Mouse (Mus musculus) forebrain, embryonic 10.5 days (tissue): ENCODE measurements around the gene Nek1. TPM values are rescaled to one million over a fixed set of nuclear protein-coding genes. Genes with fewer than 3 reads are reported as not detected.

ENCODE experiments used
- DNase-seq: peaks from one replicate; pipeline ENCODE4 v3.0.0-alpha.2; 2017; ENCODE audit warnings: low spot score; ENCODE audit errors: extremely low spot score
- H3K27ac ChIP-seq: fragments of 300-500 bp; sonication (generic); 2 replicates; pipeline ENCODE4 v1.5.1; 2016; ENCODE audit warnings: mild to moderate bottlenecking
- H3K27me3 ChIP-seq: fragments of 300-500 bp; sonication (generic); 2 replicates; pipeline ENCODE4 v1.6.1; 2016; ENCODE audit warnings: mild to moderate bottlenecking; ENCODE audit not compliant: poor library complexity, severe bottlenecking
- H3K36me3 ChIP-seq: fragments of 300-500 bp; sonication (generic); replicated peaks from 2 replicates; pipeline ENCODE4 v1.6.1; 2016; ENCODE audit warnings: mild to moderate bottlenecking, moderate library complexity
- H3K4me1 ChIP-seq: fragments of 300-500 bp; sonication (generic); 2 replicates; pipeline ENCODE4 v1.6.1; 2016
- H3K4me3 ChIP-seq: fragments of 300-500 bp; sonication (generic); 2 replicates; pipeline ENCODE4 v1.5.1; 2016; ENCODE audit warnings: mild to moderate bottlenecking, moderate library complexity
- H3K9me3 ChIP-seq: fragments of 300-500 bp; sonication (generic); 2 replicates; pipeline ENCODE4 v1.6.1; 2016; ENCODE audit warnings: mild to moderate bottlenecking, moderate library complexity
- WGBS: fragments of 180-500 bp; shearing (Covaris S2); methylation state at CpG from one replicate; pipeline ENCODE4 v1.1.7; 2016; 5-methylcytosine and 5-hydroxymethylcytosine counted together
- polyA plus RNA-seq: library from polyadenylated mRNA; unstranded; fragments of >200 nt; fragmentation: Nextera tagmentation; extraction: Ambion mirVana; gene quantifications from 2 replicates; pipeline ENCODE4 v1.2.1, GENCODE M21; 2016

Gene Nek1
- polyA plus RNA-seq, 1 experiment from 2014 or later: 21.0 TPM

DNA sequence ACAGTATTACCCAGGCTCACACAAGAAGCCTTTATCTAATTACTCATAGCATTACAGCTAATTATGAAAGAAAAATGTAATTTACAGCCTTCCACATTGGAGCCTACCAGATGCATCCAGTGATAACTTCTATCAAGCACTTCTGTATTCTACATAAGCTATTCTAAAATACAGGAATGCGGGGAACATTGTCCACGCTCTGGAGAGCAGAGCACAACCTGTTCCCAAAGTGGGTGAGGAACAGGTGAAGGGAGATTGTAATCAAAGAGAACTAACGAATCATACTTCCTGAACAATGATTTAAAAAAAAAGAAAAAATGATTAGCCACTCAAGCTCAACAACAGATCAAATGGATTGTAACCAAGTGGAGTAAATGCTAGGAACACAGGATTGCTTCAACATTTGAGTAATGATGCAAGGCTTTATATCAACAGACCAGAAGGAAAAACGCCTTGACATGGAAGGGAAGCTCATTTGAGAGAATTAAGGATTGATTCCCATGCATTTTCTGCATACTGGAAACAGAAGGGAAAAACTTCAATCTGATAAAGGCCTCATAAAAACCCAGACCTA lies 139.7 kb downstream of the Nek1 start:
- Histone ChIP-seq H3K27me3 (no peaks in the 10 kb centered on the region), H3K27ac (no peak overlapping the region), H3K9me3 (no peaks in the 10 kb centered on the region; the same call in 1 of the 2 replicates), H3K36me3 (no peaks in the 10 kb centered on the region), H3K4me1 (no peaks in the 10 kb centered on the region), H3K4me3 (no peak overlapping the region)
- WGBS: 92% methylated on average over 4 of the region's 4 CpGs
- no peak for DNase-seq

DNA sequence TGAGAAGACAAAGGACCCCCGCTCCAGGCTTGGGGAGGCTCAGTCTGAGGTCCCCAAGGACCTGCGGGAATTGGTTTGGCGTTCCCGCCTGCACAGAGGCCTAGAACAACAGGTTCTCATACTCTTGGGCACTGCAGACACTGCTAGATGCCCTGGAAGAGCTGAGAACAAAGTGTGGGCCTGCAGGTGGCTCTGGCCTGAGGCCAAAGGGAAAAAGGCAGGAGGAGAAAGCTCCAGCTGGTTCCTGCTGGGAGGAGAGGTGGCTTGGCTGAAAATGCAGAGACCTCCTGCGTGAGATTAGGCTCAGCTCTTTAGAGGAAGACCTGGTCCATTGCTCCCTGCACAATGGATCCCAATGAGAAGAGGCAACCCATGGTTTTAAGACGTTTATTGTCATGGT lies 148.9 kb downstream of the Nek1 start:
- DNase-seq: no peak
- Histone ChIP-seq H3K4me1 (peaks cover 10% of the 10 kb centered on the region), H3K27ac (peak overlapping the region; percentile 74), H3K27me3 (no peaks in the 10 kb centered on the region), H3K9me3 (no peaks in the 10 kb centered on the region), H3K4me3 (no peak overlapping the region), H3K36me3 (no peaks in the 10 kb centered on the region)
- 48% methylated on average over 6 of the region's 6 CpGs for WGBS

DNA sequence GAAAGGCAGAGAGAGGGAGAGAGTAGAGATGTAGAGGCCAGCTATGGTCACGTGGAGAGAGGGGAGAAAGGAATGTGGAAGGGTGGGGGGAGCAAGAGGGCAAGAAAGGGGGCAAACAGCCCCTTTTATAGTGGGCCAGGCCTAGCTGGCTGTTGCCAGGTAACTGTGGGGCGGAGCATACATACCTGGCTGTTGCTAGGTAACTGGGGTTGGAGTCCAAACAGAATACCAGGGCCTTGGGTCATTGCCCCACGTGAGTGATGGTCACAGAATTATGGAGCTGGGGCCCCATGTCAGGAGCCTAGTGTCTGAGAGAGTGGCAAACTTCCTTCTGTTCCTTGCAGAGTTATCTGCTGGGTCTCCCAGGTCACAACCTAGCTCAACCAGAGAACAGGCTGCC lies 149.3 kb downstream of the Nek1 start:
- H3K27ac ChIP-seq: peak overlapping the region; percentile 74; the same call in 1 of the 2 replicates
- H3K4me3 ChIP-seq: no peak overlapping the region
- no peaks in the 10 kb centered on the region for H3K27me3 ChIP-seq
- peaks cover 10% of the 10 kb centered on the region for H3K4me1 ChIP-seq
- no peaks in the 10 kb centered on the region for H3K9me3 ChIP-seq
- WGBS: 49% methylated on average over 3 of the region's 3 CpGs
- DNase-seq: no peak
- no peaks in the 10 kb centered on the region for H3K36me3 ChIP-seq

DNA sequence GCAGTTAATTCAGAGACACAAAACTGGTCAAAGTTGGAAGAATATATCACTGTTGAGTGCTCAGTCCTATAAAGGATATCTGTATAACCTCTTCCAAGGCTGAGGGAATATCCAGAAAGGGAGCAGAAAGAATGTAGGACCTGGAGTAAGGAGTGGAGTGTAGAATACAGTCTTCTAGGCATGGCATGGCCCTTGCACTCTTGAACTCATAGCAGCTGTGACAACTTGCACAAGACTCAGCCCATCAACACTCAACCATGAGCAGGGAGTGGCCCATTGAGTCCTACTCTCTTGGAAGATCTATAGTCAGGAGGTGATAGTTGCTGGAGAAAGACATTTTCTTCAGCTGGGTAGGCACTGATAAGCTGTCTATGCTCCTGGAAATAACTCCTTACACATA lies 149.8 kb downstream of the Nek1 start:
- no peak overlapping the region for H3K4me3 ChIP-seq
- no peaks in the 10 kb centered on the region for H3K27me3 ChIP-seq
- no peaks in the 10 kb centered on the region for H3K36me3 ChIP-seq
- H3K27ac ChIP-seq: no peak overlapping the region
- peaks cover 10% of the 10 kb centered on the region for H3K4me1 ChIP-seq
- H3K9me3 ChIP-seq: no peaks in the 10 kb centered on the region
- DNase-seq: no peak

DNA sequence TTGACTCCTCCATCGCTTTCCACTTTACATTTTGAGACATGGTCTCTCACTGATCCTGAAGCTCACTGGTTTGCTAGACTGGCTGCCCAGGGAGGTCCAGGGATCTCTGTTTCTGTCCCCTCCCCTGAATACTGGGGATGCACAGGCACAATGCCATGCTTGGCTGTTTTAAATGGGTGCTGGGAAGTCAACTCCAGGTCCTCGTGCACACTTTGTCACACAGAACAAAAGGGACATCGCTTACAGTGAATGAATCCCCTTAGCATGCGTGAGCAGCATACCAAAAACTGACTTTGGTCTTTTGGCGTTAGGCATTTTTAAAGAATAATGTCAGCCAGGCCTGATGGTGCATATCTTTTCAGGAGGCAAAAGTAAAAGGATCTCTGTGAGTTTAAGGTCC lies 155.7 kb downstream of the Nek1 start:
- no peaks in the 10 kb centered on the region for H3K9me3 ChIP-seq
- no peaks in the 10 kb centered on the region for H3K36me3 ChIP-seq
- H3K27ac ChIP-seq: no peak overlapping the region
- no peak for DNase-seq
- no peak overlapping the region for H3K4me3 ChIP-seq
- no peaks in the 10 kb centered on the region for H3K4me1 ChIP-seq
- 75% methylated on average over 5 of the region's 5 CpGs for WGBS
- no peaks in the 10 kb centered on the region for H3K27me3 ChIP-seq

DNA sequence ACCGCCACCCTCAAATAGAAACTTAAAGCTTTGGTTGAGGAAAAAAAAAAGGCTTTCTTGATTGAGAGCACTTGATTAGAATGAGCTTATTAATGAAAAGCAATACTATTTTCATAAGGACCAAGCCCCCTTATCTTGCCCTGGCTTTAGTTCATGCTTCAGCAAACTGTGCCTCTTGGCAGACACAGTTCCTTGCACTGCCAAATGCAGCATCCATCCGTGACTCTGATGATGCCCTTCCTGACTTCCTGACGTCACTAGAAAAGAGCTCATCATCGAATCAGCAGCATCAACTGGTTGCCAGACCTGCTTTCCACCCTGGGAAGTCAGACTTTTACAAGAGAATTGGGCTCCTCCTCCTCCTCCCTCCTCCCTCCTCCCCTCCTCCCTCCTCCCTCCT lies 157.6 kb downstream of the Nek1 start:
- WGBS: 88% methylated on average over 4 of the region's 4 CpGs
- Histone ChIP-seq H3K27ac (no peak overlapping the region), H3K4me3 (no peak overlapping the region), H3K4me1 (no peaks in the 10 kb centered on the region), H3K9me3 (no peaks in the 10 kb centered on the region), H3K27me3 (no peaks in the 10 kb centered on the region), H3K36me3 (no peaks in the 10 kb centered on the region)
- DNase-seq: no peak

DNA sequence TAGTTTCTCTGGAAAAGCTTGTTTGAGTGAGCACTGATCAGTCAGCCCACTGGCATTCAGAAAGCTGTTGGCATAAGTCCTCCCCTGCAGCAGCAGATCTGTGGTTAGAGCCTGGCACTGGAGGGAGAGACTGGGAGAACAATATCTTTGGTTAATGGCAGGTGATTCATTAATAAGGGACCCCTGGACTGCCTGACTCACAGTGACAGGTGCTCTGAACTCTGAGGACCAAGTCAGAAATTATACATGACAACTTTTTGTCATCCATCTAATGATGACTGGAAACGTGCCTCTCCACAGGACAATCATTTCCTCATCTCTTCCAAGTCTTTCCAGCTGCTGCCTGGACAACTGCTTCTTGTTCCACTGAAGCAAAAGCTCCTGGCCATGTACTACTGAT lies 163.4 kb downstream of the Nek1 start:
- 83% methylated on average over 1 of the region's 1 CpGs for WGBS

DNA sequence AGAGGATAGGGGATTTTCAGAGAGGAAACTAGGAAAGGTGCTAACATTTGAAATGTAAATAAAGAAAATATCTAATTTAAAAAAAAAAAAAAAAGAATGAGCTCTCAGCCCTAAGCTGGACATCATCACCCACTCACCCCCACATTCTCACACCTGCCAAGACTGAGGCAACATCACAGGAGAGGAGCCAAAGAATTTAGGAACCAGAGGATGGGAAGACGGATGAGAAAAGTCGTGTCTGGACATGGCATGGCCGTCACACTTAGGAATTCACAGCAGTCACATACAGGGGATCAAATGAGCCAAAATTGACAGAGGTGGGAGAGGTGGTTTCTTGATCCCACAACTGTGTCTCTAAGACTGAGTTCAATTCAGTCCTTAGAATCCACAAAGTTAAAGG lies 165.5 kb downstream of the Nek1 start:
- no peak for DNase-seq
- Histone ChIP-seq H3K27me3 (no peaks in the 10 kb centered on the region), H3K27ac (no peak overlapping the region), H3K4me3 (no peak overlapping the region), H3K36me3 (no peaks in the 10 kb centered on the region), H3K9me3 (no peaks in the 10 kb centered on the region), H3K4me1 (no peaks in the 10 kb centered on the region)
- WGBS: 88% methylated on average over 3 of the region's 3 CpGs

More for the DNA sequence above, 163.4 kb downstream of the Nek1 start:
- H3K4me3 ChIP-seq: no peak overlapping the region
- H3K27ac ChIP-seq: no peak overlapping the region
- no peaks in the 10 kb centered on the region for H3K4me1 ChIP-seq
- DNase-seq: no peak
- H3K27me3 ChIP-seq: no peaks in the 10 kb centered on the region
- no peaks in the 10 kb centered on the region for H3K36me3 ChIP-seq
- no peaks in the 10 kb centered on the region for H3K9me3 ChIP-seq

DNA sequence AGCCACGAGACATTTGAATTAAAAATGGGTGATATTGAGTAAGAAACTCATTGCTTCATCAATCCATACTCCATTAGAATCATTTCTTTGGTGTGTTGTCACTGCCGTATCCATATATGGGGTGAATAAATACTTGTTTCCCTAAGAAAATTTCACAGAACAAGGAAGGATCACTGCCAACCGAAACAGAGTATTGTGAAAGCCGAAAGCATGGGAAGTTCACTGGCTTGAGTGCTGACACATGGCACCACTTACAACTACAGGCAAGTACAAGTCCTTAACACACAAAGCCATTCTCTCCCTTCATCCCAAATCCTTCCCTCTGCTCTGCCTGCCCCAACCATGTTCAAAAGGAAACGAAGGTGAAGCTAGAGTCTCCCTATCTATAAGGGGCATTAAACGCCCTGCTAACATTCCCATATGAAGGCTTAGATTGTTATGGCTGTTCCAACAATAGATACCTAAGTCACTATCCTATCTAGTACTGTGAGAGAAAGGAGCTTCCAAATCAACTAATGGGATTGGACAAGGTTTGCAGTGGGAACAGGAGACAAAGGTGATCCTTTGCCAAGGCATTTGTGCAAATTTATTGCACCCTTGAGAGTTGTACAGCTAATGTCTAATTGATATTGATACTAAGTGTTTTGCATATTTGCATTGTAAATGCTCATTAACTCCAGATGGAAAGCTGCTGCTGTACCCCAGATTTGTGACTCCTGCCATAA lies 168.6 kb downstream of the Nek1 start:
- Histone ChIP-seq H3K4me1 (no peaks in the 10 kb centered on the region), H3K27ac (no peak overlapping the region), H3K4me3 (no peak overlapping the region), H3K9me3 (no peaks in the 10 kb centered on the region), H3K27me3 (no peaks in the 10 kb centered on the region), H3K36me3 (no peaks in the 10 kb centered on the region)
- WGBS: 86% methylated on average over 6 of the region's 6 CpGs
- no peak for DNase-seq

DNA sequence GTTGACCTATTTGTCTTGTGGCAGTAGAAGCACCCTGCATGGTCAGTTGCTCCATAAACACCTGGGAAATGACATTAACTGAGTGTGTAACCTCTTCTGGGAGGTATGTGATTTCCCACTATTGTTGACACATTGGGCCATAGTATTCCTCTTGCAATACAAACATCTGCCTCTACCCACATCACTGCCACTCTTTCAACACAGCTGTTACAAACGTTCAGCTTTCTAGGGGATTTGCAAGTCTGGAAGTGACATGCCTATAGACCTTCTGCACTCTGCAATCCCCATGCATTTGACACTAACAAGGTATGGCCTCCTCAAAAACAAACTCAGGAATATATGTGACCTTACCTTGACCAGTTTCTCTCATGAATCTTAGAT lies 169.2 kb downstream of the Nek1 start:
- no peaks in the 10 kb centered on the region for H3K36me3 ChIP-seq
- 79% methylated on average over 1 of the region's 1 CpGs for WGBS
- H3K9me3 ChIP-seq: no peaks in the 10 kb centered on the region
- H3K27me3 ChIP-seq: no peaks in the 10 kb centered on the region
- no peak overlapping the region for H3K27ac ChIP-seq
- no peak for DNase-seq
- H3K4me3 ChIP-seq: no peak overlapping the region
- H3K4me1 ChIP-seq: no peaks in the 10 kb centered on the region

DNA sequence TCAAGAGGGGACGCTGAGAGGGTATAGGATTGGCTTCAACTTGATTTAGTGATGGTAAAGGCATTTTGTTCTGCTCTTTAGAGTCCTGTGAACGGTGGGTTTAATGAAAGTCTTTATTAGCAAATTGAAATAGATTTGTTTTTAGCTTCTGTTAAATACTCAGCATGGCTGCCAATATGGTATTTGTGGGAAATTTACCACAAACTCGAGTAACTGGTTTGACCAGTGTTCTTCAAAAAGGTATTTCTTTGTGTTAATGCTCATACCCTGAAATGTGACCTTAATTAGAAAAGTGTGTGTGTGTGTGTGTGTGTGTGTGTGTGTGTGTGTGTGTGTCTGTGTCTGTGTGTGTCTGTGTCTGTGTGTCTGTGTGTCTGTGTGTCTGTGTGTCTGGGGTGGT lies 178.6 kb downstream of the Nek1 start:
- Histone ChIP-seq H3K9me3 (no peaks in the 10 kb centered on the region), H3K27ac (no peak overlapping the region), H3K4me3 (no peak overlapping the region), H3K4me1 (no peaks in the 10 kb centered on the region), H3K36me3 (no peaks in the 10 kb centered on the region), H3K27me3 (no peaks in the 10 kb centered on the region)
- WGBS: 87% methylated on average over 3 of the region's 3 CpGs
- no peak for DNase-seq

DNA sequence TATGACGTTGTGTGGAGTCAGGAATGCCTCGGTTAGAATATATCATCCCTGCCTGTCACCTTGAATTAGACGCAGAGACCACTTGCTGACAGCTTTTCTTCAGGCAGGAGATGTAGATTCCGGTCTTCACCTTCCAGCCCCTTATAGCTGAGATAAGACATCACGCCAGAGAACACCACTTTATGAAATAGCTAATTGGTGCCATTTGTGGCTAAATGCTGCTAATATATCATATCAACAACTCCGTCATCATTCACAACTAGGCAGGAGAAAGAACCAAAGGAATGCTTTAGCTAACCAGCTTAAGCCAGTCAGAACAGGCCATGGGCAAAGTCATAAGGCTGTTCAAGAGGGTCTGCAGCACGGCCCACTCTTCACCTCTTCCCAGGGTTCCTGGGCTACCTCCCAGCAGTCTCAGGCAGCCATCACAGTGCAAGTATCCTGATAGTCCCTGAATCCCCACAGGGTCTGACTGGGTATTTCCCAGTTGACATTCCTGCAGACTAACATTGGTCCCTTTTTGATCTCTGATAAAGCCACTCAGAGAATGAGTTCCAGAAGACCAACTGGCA lies 181.0 kb downstream of the Nek1 start:
- H3K27ac ChIP-seq: no peak overlapping the region
- no peaks in the 10 kb centered on the region for H3K36me3 ChIP-seq
- H3K9me3 ChIP-seq: no peaks in the 10 kb centered on the region
- no peak for DNase-seq
- H3K4me3 ChIP-seq: no peak overlapping the region
- 85% methylated on average over 7 of the region's 7 CpGs for WGBS
- no peaks in the 10 kb centered on the region for H3K27me3 ChIP-seq
- H3K4me1 ChIP-seq: peaks cover 10% of the 10 kb centered on the region; the same call in 1 of the 2 replicates

DNA sequence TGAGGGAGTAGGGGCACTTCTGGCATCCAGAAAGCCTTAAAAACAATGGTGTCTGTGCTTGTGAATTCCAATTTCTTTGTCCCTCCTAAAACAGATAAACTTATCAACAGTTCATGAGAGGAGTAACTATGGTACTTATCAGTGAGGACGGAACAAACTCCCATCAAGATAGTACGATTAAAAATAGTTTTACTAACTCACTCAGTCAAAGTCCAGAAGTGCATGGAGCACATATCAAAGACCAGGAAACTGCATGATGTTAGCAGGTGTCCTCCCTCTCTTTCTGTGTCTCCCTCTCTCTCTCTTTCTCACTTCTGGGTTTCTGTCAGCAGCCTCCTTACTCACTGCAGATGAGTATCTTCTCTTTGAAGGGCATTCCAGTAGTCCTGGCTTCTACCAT lies 182.9 kb downstream of the Nek1 start:
- no peak for DNase-seq
- 92% methylated on average over 2 of the region's 2 CpGs for WGBS
- Histone ChIP-seq H3K36me3 (no peaks in the 10 kb centered on the region), H3K4me3 (no peak overlapping the region), H3K9me3 (no peaks in the 10 kb centered on the region), H3K4me1 (peaks cover 10% of the 10 kb centered on the region; the same call in 1 of the 2 replicates), H3K27me3 (no peaks in the 10 kb centered on the region), H3K27ac (no peak overlapping the region)
